Mouse (Mus musculus): ENCODE data around the gene Tex13c1. TPM values are rescaled to one million over a fixed set of nuclear protein-coding genes. Genes with fewer than 3 reads are reported as not detected.

Tex13c1 gene
- not detected for polyA plus RNA-seq (2017; shearing (Covaris generic))

DNA sequence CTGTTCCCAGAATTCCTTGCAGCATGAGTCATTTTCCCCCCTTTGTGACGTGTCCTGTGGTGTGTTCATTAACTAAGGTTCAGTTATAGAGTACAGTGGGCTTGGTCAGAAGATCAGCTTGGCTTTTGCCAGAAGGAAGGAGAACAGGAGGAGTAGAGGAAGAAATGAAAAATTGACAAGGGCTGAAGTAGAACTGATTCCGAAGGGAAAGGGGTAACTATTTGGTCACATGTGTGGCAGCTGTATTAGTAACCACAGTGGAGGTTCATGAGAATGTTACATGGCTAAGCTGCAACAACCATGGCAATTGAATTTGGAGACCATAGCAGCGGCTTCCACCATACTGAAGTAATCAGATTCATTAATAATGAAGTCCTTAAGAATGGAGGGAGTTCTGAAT, at the start of gene Tex13c1:
Tex13c1 (plus strand) TSS at position 301 of the 400 bp plus-strand sequence.

Other genes starting within 250 kb of the Tex13c1 start
- gene Tenm1, start 162.0 kb upstream of the Tex13c1 start, polyA plus RNA-seq (2017; shearing (Covaris generic)): under 1 TPM; 0.14 to 0.29 TPM

All from inflammation-experienced regulatory T-cells (primary cell).